ENCODE assay signal across 26 mouse cellular contexts in genomic region chr9:40711654-40712053, GRCm38 (mm10). TPM values are rescaled to one million over a fixed set of nuclear protein-coding genes. Genes with fewer than 3 reads are reported as not detected.
A peak's percentile ranks its signal among the peaks of the same experiment; 100 is the strongest.
DNase-seq lines count a peak whose midpoint lies in the region; ATAC-seq and TF ChIP-seq lines count a peak whose summit lies in the region.
"Had no signal": no experiment of that assay in that cellular context is flagged by ENCODE, and none has a peak within 500 bp of the region (broad histone marks: within the 10 kb centered on the region; RNA-seq: fewer than 3 reads in every experiment).

No protein-coding gene starts in this region.

- H3K36me3 ChIP-seq in heart, embryonic 10.5 days = no peaks in the 10 kb centered on the region
- H3K36me3 ChIP-seq in intestine, embryonic 16.5 days (ENCODE audit: control insufficient read depth, insufficient read depth, low read length) = no peaks in the 10 kb centered on the region
- H3K36me3 ChIP-seq in small intestine, adult 2 months (ENCODE audit: control insufficient read depth, insufficient read depth, low read length) = no peaks in the 10 kb centered on the region
- no peaks in the 10 kb centered on the region for H3K36me3 ChIP-seq in midbrain, embryonic 13.5 days
- H3K36me3 ChIP-seq: kidney, embryonic 15.5 days; limb, embryonic 15.5 days; neural tube, embryonic 12.5 days had no signal

- H3K27me3 ChIP-seq in heart, embryonic 10.5 days (ENCODE audit: insufficient read depth, poor library complexity, severe bottlenecking) = no peaks in the 10 kb centered on the region
- H3K27me3 ChIP-seq in intestine, embryonic 16.5 days (replicated peaks; ENCODE audit: control insufficient read depth, insufficient read depth, low read length) = no peaks in the 10 kb centered on the region
- H3K27me3 ChIP-seq in small intestine, adult 2 months (ENCODE audit: control insufficient read depth, insufficient read depth, low read length) = no peaks in the 10 kb centered on the region
- no peaks in the 10 kb centered on the region for H3K27me3 ChIP-seq in midbrain, embryonic 13.5 days
- H3K27me3 ChIP-seq: kidney, embryonic 15.5 days; limb, embryonic 15.5 days; neural tube, embryonic 12.5 days had no signal

- 46% methylated on average over 4 of the region's 4 CpGs for WGBS in heart, embryonic 10.5 days
- WGBS in intestine, embryonic 16.5 days = 45% methylated on average over 4 of the region's 4 CpGs
- WGBS in small intestine, adult 2 months = 60% methylated on average over 4 of the region's 4 CpGs
- 76% methylated on average over 4 of the region's 4 CpGs for WGBS in midbrain, embryonic 13.5 days

- H3K4me3 ChIP-seq in heart, embryonic 10.5 days = no peak overlapping the region
- H3K4me3 ChIP-seq in intestine, embryonic 16.5 days (ENCODE audit: low read length) = no peak overlapping the region
- no peak overlapping the region for H3K4me3 ChIP-seq in small intestine, adult 2 months (ENCODE audit: low read depth, low read length)
- no peak overlapping the region for H3K4me3 ChIP-seq in midbrain, embryonic 13.5 days (replicated peaks)
- H3K4me3 ChIP-seq: erythroblast, embryonic 14.5 days; gastrocnemius, adult 2 months; kidney, embryonic 15.5 days; limb, embryonic 15.5 days; neural tube, embryonic 12.5 days had no signal

- H3K4me1 ChIP-seq in heart, embryonic 10.5 days = peaks cover 20% of the 10 kb centered on the region
- H3K4me1 ChIP-seq in intestine, embryonic 16.5 days (ENCODE audit: control insufficient read depth, insufficient read depth, low read length) = peaks cover 13% of the 10 kb centered on the region; the same call in 1 of the 2 replicates
- no peaks in the 10 kb centered on the region for H3K4me1 ChIP-seq in small intestine, adult 2 months (ENCODE audit: control insufficient read depth, insufficient read depth, insufficient read length, low read length)
- H3K4me1 ChIP-seq in midbrain, embryonic 13.5 days (replicated peaks) = peaks cover 27% of the 10 kb centered on the region

- H3K9ac ChIP-seq in intestine, embryonic 16.5 days (ENCODE audit: low read depth, low read length) = no peak overlapping the region
- no peak overlapping the region for H3K9ac ChIP-seq in midbrain, embryonic 13.5 days (replicated peaks)
- H3K9ac ChIP-seq: kidney, embryonic 15.5 days; limb, embryonic 15.5 days; neural tube, embryonic 12.5 days had no signal

- no peak for TF ChIP-seq POLR2A in small intestine, adult 2 months (IDR thresholded peaks at IDR 0.05; ENCODE audit: low read depth, low read length)

- DNase-seq in heart, embryonic 10.5 days (ENCODE audit: low spot score) = no peak
- DNase-seq in heart, adult 18-20 months = no peak
- peak; percentile 67 for DNase-seq in fat pad, adult 2 months (ENCODE audit: extremely low read depth, low read depth, low spot score)
- no peak for DNase-seq in kidney, adult 11 months
- no peak for DNase-seq in ovary, postnatal 10 days (ENCODE audit: low spot score)
- DNase-seq: adrenal gland, adult 2 months; cerebellum, postnatal 25 days; gastrocnemius, adult 2 months; lung, postnatal 14 days; right cerebral cortex, postnatal 14 days; thymus, postnatal 4 days had no signal

- no peak overlapping the region for H3K4me2 ChIP-seq in intestine, embryonic 16.5 days (ENCODE audit: low read depth, low read length)
- no peak overlapping the region for H3K4me2 ChIP-seq in midbrain, embryonic 13.5 days (replicated peaks)
- H3K4me2 ChIP-seq: kidney, embryonic 15.5 days; limb, embryonic 15.5 days; neural tube, embryonic 12.5 days had no signal

- TF ChIP-seq CTCF in small intestine, adult 2 months (IDR thresholded peaks at IDR 0.05; ENCODE audit: extremely low read depth, insufficient read length, insufficient replicate concordance, low read depth, low read length) = no peak

- no peaks in the 10 kb centered on the region for H3K9me3 ChIP-seq in heart, embryonic 10.5 days
- no peaks in the 10 kb centered on the region for H3K9me3 ChIP-seq in intestine, embryonic 16.5 days (ENCODE audit: control insufficient read depth, low read length)
- no peaks in the 10 kb centered on the region for H3K9me3 ChIP-seq in midbrain, embryonic 13.5 days
- H3K9me3 ChIP-seq: kidney, embryonic 15.5 days; limb, embryonic 15.5 days; neural tube, embryonic 12.5 days had no signal

- H3K27ac ChIP-seq in heart, embryonic 10.5 days = peak overlapping the region; percentile 82
- peak overlapping the region; percentile 60 for H3K27ac ChIP-seq in intestine, embryonic 16.5 days (ENCODE audit: low read length)
- H3K27ac ChIP-seq in small intestine, adult 2 months (ENCODE audit: insufficient read depth, low read depth, low read length) = peak overlapping the region; percentile 53; the same call in 1 of the 2 replicates
- no peak overlapping the region for H3K27ac ChIP-seq in midbrain, embryonic 13.5 days
- H3K27ac ChIP-seq: gastrocnemius, adult 2 months; kidney, embryonic 15.5 days; limb, embryonic 15.5 days; neural tube, embryonic 12.5 days had no signal

- 0 out of 2 replicates have a peak, but pooled peaks have one; percentile 28 for ATAC-seq in intestine, embryonic 16.5 days
- no peak for ATAC-seq in midbrain, embryonic 13.5 days

RNA-seq across cellular contexts. Expression of gene Clmp, which starts 25.9 kb away (rescaled TPM):
- 6.2 and 18.4 TPM in 2 replicates for polyA plus RNA-seq in heart, embryonic 10.5 days (2016; fragmentation: Nextera tagmentation; extraction: Ambion mirVana)
- total RNA-seq in heart, adult 18-20 months (2021) = 1 to 10 TPM; 4.8 to 5.3 TPM
- polyA plus RNA-seq in intestine, embryonic 16.5 days (2015; fragmentation: Nextera tagmentation; extraction: Ambion mirVana) = 20.9 and 22.2 TPM in 2 replicates
- 34.0 and 37.6 TPM in 2 replicates for polyA plus RNA-seq in small intestine, adult 2 months (2012; rRNA removed)
- 43.6 and 45.8 TPM in 2 replicates for polyA plus RNA-seq in midbrain, embryonic 13.5 days (2015; fragmentation: Nextera tagmentation; extraction: Ambion mirVana)
- total RNA-seq: CH12.LX had no signal
- polyA plus RNA-seq: erythroblast, embryonic 14.5 days had no signal

RNA-seq across cellular contexts. Expression of gene Gm21915, which starts 41.2 kb away (rescaled TPM):
- polyA plus RNA-seq in heart, embryonic 10.5 days (2016; fragmentation: Nextera tagmentation; extraction: Ambion mirVana) = not detected in 2 replicates
- total RNA-seq in heart, adult 18-20 months (2021) = not detected
- not detected in 2 replicates for polyA plus RNA-seq in intestine, embryonic 16.5 days (2015; fragmentation: Nextera tagmentation; extraction: Ambion mirVana)
- polyA plus RNA-seq in small intestine, adult 2 months (2012; rRNA removed) = not detected in 2 replicates
- not detected in 2 replicates for polyA plus RNA-seq in midbrain, embryonic 13.5 days (2015; fragmentation: Nextera tagmentation; extraction: Ambion mirVana)
- total RNA-seq: adrenal gland, adult 2 months; CH12.LX; gastrocnemius, adult 2 months; heart, postnatal 10 days; layer of hippocampus, postnatal 25 days; left cerebral cortex, postnatal 25 days; megakaryocyte-erythroid progenitor cell, adult 5-6 weeks; midbrain, postnatal 0 days had no signal
- polyA plus RNA-seq: adrenal gland, adult 2 months; embryonic facial prominence, embryonic 11.5 days; erythroblast, embryonic 14.5 days; kidney, embryonic 15.5 days; large intestine, adult 2 months; limb, embryonic 15.5 days; midbrain, postnatal 0 days; neural tube, embryonic 12.5 days had no signal
